Mouse (Mus musculus) heart, postnatal 0 days (tissue): ENCODE measurements around the gene Thnsl2.

Experiments
- CTCF ChIP-seq: IDR thresholded peaks from 2 replicates; pipeline ENCODE4 v1.5.1; 2016; ENCODE audit warnings: antibody characterized with exemption, control low read depth, low read depth
- EP300 ChIP-seq: IDR thresholded peaks from 2 replicates; pipeline ENCODE4 v1.6.1; 2016; ENCODE audit warnings: antibody characterized with exemption, low read depth

GRCm38 (mm10) chr6:71133559-71133958 is 10.7 kb downstream of the Thnsl2 start:
- TF ChIP-seq CTCF (no peak), EP300 (no peak)
